Mouse (Mus musculus) kidney, embryonic 14.5 days (tissue): ENCODE measurements at regions not wholly inside any gene's neighbourhood (a gene's known extent, or its start where the extent isn't known, plus 50 kb on each side); places are given as distances from the start of the nearest gene placed in this dataset.
"Not testable (repeated sequence)": the region's sequence is repeated elsewhere in the genome, so short reads cannot be mapped to it uniquely, and the experiment has no call there.

Experiments
- ATAC-seq: fragments of 200-750 bp; cut with Nextera tagmentation; 2 replicates; pipeline ENCODE4 v1.8.0; 2017; ENCODE audit warnings: moderate number of reproducible peaks, mild to moderate bottlenecking, moderate TSS enrichment, moderate library complexity; ENCODE audit not compliant: low FRiP score, low TSS enrichment
- H3K27ac ChIP-seq: fragments of 300-500 bp; sonication (generic); 2 replicates; pipeline ENCODE4 v1.5.1; 2014; ENCODE audit warnings: low read depth, mild to moderate bottlenecking, low read length, moderate library complexity, mixed read lengths
- H3K27me3 ChIP-seq: fragments of 300-500 bp; sonication (generic); 2 replicates; pipeline ENCODE4 v1.6.1; 2014; ENCODE audit warnings: mild to moderate bottlenecking, low read length; ENCODE audit not compliant: control insufficient read depth, insufficient read depth
- H3K36me3 ChIP-seq: fragments of 300-500 bp; sonication (generic); 2 replicates; pipeline ENCODE4 v1.6.1; 2014; ENCODE audit warnings: low read length, mixed read lengths; ENCODE audit not compliant: control insufficient read depth, insufficient read depth
- H3K4me1 ChIP-seq: fragments of 300-500 bp; sonication (generic); 2 replicates; pipeline ENCODE4 v1.6.1; 2014; ENCODE audit warnings: low read length, mixed read lengths; ENCODE audit not compliant: control insufficient read depth, insufficient read depth
- H3K4me2 ChIP-seq: fragments of 300-500 bp; sonication (generic); replicated peaks from 2 replicates; pipeline ENCODE4 v1.6.1; 2014; ENCODE audit warnings: low read depth, mild to moderate bottlenecking, low read length
- H3K4me3 ChIP-seq: fragments of 300-500 bp; sonication (generic); 2 replicates; pipeline ENCODE4 v1.5.1; 2014; ENCODE audit warnings: mild to moderate bottlenecking, low read length
- H3K9ac ChIP-seq: fragments of 300-500 bp; sonication (generic); 2 replicates; pipeline ENCODE4 v1.6.1; 2014; ENCODE audit warnings: low read depth, mild to moderate bottlenecking, low read length, moderate library complexity
- H3K9me3 ChIP-seq: fragments of 300-500 bp; sonication (generic); 2 replicates; pipeline ENCODE4 v1.6.1; 2016; ENCODE audit warnings: low read length; ENCODE audit not compliant: control insufficient read depth
- WGBS: fragments of 180-500 bp; shearing (Covaris S2); extraction: QIAGEN DNeasy Blood & Tissue Kit; methylation state at CpG from one replicate; pipeline ENCODE4 v1.1.7; 2014; 5-methylcytosine and 5-hydroxymethylcytosine counted together

GRCm38 (mm10) chr3:152040751-152041150, 125.3 kb downstream of the Gipc2 start:
- WGBS = 55% methylated on average over 5 of the region's 5 CpGs
- no peak for ATAC-seq
- Histone ChIP-seq H3K9ac (no peak overlapping the region), H3K4me3 (no peak overlapping the region), H3K4me2 (no peak overlapping the region), H3K27me3 (no peaks in the 10 kb centered on the region), H3K9me3 (no peaks in the 10 kb centered on the region), H3K36me3 (no peaks in the 10 kb centered on the region), H3K27ac (no peak overlapping the region), H3K4me1 (no peaks in the 10 kb centered on the region)

- H3K4me2 ChIP-seq, H3K27me3 ChIP-seq, ATAC-seq, H3K27ac ChIP-seq, H3K9ac ChIP-seq, H3K36me3 ChIP-seq, H3K9me3 ChIP-seq, H3K4me3 ChIP-seq, H3K4me1 ChIP-seq: not testable (repeated sequence)
- WGBS = 87% methylated on average over 5 of the region's 5 CpGs
Measured at GRCm38 (mm10) chr3:152036819-152037218, 129.2 kb downstream of the Gipc2 start.

- Histone ChIP-seq H3K4me2 (no peak overlapping the region), H3K27me3 (no peaks in the 10 kb centered on the region), H3K27ac (no peak overlapping the region), H3K4me1 (no peaks in the 10 kb centered on the region), H3K9ac (no peak overlapping the region), H3K36me3 (no peaks in the 10 kb centered on the region), H3K9me3 (no peaks in the 10 kb centered on the region), H3K4me3 (no peak overlapping the region)
- 67% methylated on average over 5 of the region's 5 CpGs for WGBS
- no peak for ATAC-seq
Measured at GRCm38 (mm10) chr3:152035416-152035815, 130.6 kb downstream of the Gipc2 start.

GRCm38 (mm10) chr3:152034686-152035085, 131.3 kb downstream of the Gipc2 start:
- no peak overlapping the region for H3K4me3 ChIP-seq
- H3K9ac ChIP-seq = no peak overlapping the region
- H3K4me2 ChIP-seq = no peak overlapping the region
- no peaks in the 10 kb centered on the region for H3K36me3 ChIP-seq
- no peaks in the 10 kb centered on the region for H3K9me3 ChIP-seq
- ATAC-seq = no peak
- whole genome bisulfite sequencing = 83% methylated on average over 9 of the region's 10 CpGs
- no peaks in the 10 kb centered on the region for H3K27me3 ChIP-seq
- H3K27ac ChIP-seq = no peak overlapping the region
- H3K4me1 ChIP-seq = no peaks in the 10 kb centered on the region

GRCm38 (mm10) chr3:152034221-152034620, 131.8 kb downstream of the Gipc2 start:
- no peak overlapping the region for H3K9ac ChIP-seq
- H3K4me1 ChIP-seq = peaks cover 2% of the 10 kb centered on the region; the same call in 1 of the 2 replicates
- WGBS = 89% methylated on average over 2 of the region's 2 CpGs
- no peak overlapping the region for H3K27ac ChIP-seq
- no peak overlapping the region for H3K4me3 ChIP-seq
- no peaks in the 10 kb centered on the region for H3K36me3 ChIP-seq
- no peak for ATAC-seq
- no peaks in the 10 kb centered on the region for H3K9me3 ChIP-seq
- no peak overlapping the region for H3K4me2 ChIP-seq
- H3K27me3 ChIP-seq = no peaks in the 10 kb centered on the region

GRCm38 (mm10) chr3:152032663-152033318, 133.2 kb downstream of the Gipc2 start:
- Histone ChIP-seq H3K27ac (no peak overlapping the region), H3K4me2 (no peak overlapping the region), H3K9me3 (no peaks in the 10 kb centered on the region), H3K9ac (no peak overlapping the region), H3K36me3 (no peaks in the 10 kb centered on the region), H3K4me3 (no peak overlapping the region), H3K27me3 (no peaks in the 10 kb centered on the region), H3K4me1 (peaks cover 4% of the 10 kb centered on the region; the same call in 1 of the 2 replicates)
- 61% methylated on average over 3 of the region's 3 CpGs for WGBS
- ATAC-seq = no peak

- ATAC-seq = peak; percentile 56; the same call in 1 of the 2 replicates
- no peak overlapping the region for H3K4me2 ChIP-seq
- no peaks in the 10 kb centered on the region for H3K9me3 ChIP-seq
- H3K4me3 ChIP-seq = no peak overlapping the region
- H3K36me3 ChIP-seq = no peaks in the 10 kb centered on the region
- H3K27ac ChIP-seq = no peak overlapping the region
- H3K9ac ChIP-seq = no peak overlapping the region
- H3K27me3 ChIP-seq = no peaks in the 10 kb centered on the region
- 15% methylated on average over 1 of the region's 1 CpGs for WGBS
- peaks cover 4% of the 10 kb centered on the region; the same call in 1 of the 2 replicates for H3K4me1 ChIP-seq
Measured at GRCm38 (mm10) chr3:152028695-152029094, 137.3 kb downstream of the Gipc2 start.

- Histone ChIP-seq H3K4me3 (no peak overlapping the region), H3K36me3 (no peaks in the 10 kb centered on the region), H3K27me3 (no peaks in the 10 kb centered on the region), H3K4me1 (peaks cover 4% of the 10 kb centered on the region; the same call in 1 of the 2 replicates), H3K9ac (no peak overlapping the region), H3K27ac (no peak overlapping the region), H3K4me2 (no peak overlapping the region), H3K9me3 (no peaks in the 10 kb centered on the region)
- WGBS = 45% methylated on average over 4 of the region's 4 CpGs
- ATAC-seq = no peak
Measured at GRCm38 (mm10) chr3:152026034-152026433, 140.0 kb downstream of the Gipc2 start.

- ATAC-seq = 0 out of 2 replicates have a peak, but pooled peaks have one; percentile 43
- Histone ChIP-seq H3K9ac (no peak overlapping the region), H3K9me3 (no peaks in the 10 kb centered on the region), H3K4me2 (no peak overlapping the region), H3K27ac (no peak overlapping the region), H3K4me1 (peaks cover 4% of the 10 kb centered on the region; the same call in 1 of the 2 replicates), H3K36me3 (no peaks in the 10 kb centered on the region), H3K27me3 (no peaks in the 10 kb centered on the region), H3K4me3 (no peak overlapping the region)
- 43% methylated on average over 8 of the region's 8 CpGs for WGBS
Measured at GRCm38 (mm10) chr3:152025122-152025521, 140.9 kb downstream of the Gipc2 start.
